Mouse (Mus musculus) MEL (cell line): ENCODE measurements around the gene Epb41l4b.

Source experiments
- CHD2 ChIP-seq: IDR thresholded peaks from 2 replicates; pipeline ENCODE4 v1.6.1; 2011; ENCODE audit warnings: low read length, improper control_type of control experiment
- CTCF ChIP-seq, 3 experiments: IDR thresholded peaks in 2 of 3; conservative IDR thresholded peaks in 1 of 3; 2 replicates each; pipeline ENCODE4 v1.5.1; 2011 to 2012; ENCODE audit warnings: low read length in 3 of 3, low read depth in 2 of 3, mild to moderate bottlenecking in 2 of 3, improper control_type of control experiment in 1 of 3, inconsistent platforms in 1 of 3, mixed read lengths in 1 of 3, moderate library complexity in 1 of 3; ENCODE audit not compliant: control insufficient read depth in 1 of 3, insufficient read depth in 1 of 3, poor library complexity in 1 of 3, severe bottlenecking in 1 of 3
- EP300 ChIP-seq, 2 experiments: IDR thresholded peaks; 2 replicates each; pipeline ENCODE4 v1.6.1; 2011; ENCODE audit warnings: improper control_type of control experiment in 2 of 2, low read length in 2 of 2, low read depth in 1 of 2, mild to moderate bottlenecking in 1 of 2
- GABPA ChIP-seq: IDR thresholded peaks from 2 replicates; pipeline ENCODE4 v1.6.1; 2012; ENCODE audit warnings: low read depth, mild to moderate bottlenecking, inconsistent platforms, low read length, improper control_type of control experiment, moderate library complexity
- KAT2A ChIP-seq: conservative IDR thresholded peaks from 2 replicates; pipeline ENCODE4 v1.6.1; 2012; ENCODE audit warnings: low read depth, low read length, improper control_type of control experiment, inconsistent platforms
- MAFK ChIP-seq: IDR thresholded peaks from 2 replicates; pipeline ENCODE4 v1.6.1; 2011; ENCODE audit warnings: low read depth, mild to moderate bottlenecking, low read length, improper control_type of control experiment, borderline replicate concordance
- MEF2A ChIP-seq: IDR thresholded peaks from 2 replicates; pipeline ENCODE4 v1.6.1; 2014; ENCODE audit warnings: low read depth, mild to moderate bottlenecking, inconsistent platforms, low read length, improper control_type of control experiment; ENCODE audit not compliant: poor library complexity, insufficient replicate concordance, severe bottlenecking; ENCODE audit errors: extremely low read depth
- POLR2A ChIP-seq, 2 experiments: IDR thresholded peaks; 2 replicates each; pipeline ENCODE4 v1.6.1; 2011 to 2012; ENCODE audit warnings: low read length in 2 of 2, mild to moderate bottlenecking in 2 of 2, control low read depth in 1 of 2, improper control_type of control experiment in 1 of 2, low read depth in 1 of 2, moderate library complexity in 1 of 2; ENCODE audit not compliant: control insufficient read depth in 1 of 2, insufficient read depth in 1 of 2, poor library complexity in 1 of 2
- SIN3A ChIP-seq: IDR thresholded peaks from 2 replicates; pipeline ENCODE4 v1.6.1; 2012; ENCODE audit warnings: low read length, improper control_type of control experiment, inconsistent platforms
- TCF12 ChIP-seq: IDR thresholded peaks from 2 replicates; pipeline ENCODE4 v1.6.1; 2014; ENCODE audit warnings: low read depth, mild to moderate bottlenecking, inconsistent platforms, low read length, improper control_type of control experiment, moderate library complexity
- USF2 ChIP-seq, 2 experiments: IDR thresholded peaks; 2 replicates each; pipeline ENCODE4 v1.6.1; 2011 to 2012; ENCODE audit warnings: improper control_type of control experiment in 2 of 2, low read length in 2 of 2, borderline replicate concordance in 1 of 2, inconsistent platforms in 1 of 2, low read depth in 1 of 2, mild to moderate bottlenecking in 1 of 2; ENCODE audit not compliant: insufficient read depth in 1 of 2
- ZC3H11A ChIP-seq: IDR thresholded peaks from 2 replicates; pipeline ENCODE4 v1.6.1; 2012; ENCODE audit warnings: low read depth, mild to moderate bottlenecking, inconsistent platforms, low read length, improper control_type of control experiment
- ZKSCAN1 ChIP-seq: IDR thresholded peaks from 2 replicates; pipeline ENCODE4 v1.6.1; 2012; ENCODE audit warnings: low read depth, mild to moderate bottlenecking, inconsistent platforms, low read length, improper control_type of control experiment, moderate library complexity

DNA sequence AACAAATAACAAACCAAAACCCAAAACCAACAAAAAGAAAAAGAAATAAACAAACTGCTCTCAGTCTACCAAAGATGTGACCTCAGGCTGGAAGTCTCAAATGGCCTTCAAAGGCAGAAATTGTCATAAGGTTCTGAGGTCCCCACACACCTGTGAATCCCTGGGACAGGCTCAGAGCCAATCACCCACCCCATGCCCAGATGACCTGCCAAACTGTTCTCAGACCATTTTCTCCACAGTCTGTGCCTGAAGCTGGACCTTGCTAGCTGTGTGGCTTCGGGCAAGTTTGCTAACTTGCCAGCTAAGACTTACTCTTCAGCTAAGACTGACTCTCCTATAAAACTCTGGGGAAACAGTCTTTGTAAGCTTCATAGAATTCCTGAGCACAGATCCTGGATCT, 7.8 kb downstream of the Epb41l4b start:
- TF ChIP-seq CHD2 = no peak
- TF ChIP-seq POLR2A (IDR thresholded peaks at IDR 0.05; ENCODE audit: control insufficient read depth in 1 of 2, insufficient read depth in 1 of 2, low read depth in 1 of 2, low read length in 2 of 2, poor library complexity in 1 of 2) = no peak
- TF ChIP-seq GABPA = no peak
- no peak for TF ChIP-seq ZKSCAN1
- no peak for TF ChIP-seq MAFK
- TF ChIP-seq KAT2A = no peak
- TF ChIP-seq USF2 (IDR thresholded peaks at IDR 0.05; ENCODE audit: borderline replicate concordance in 1 of 2, insufficient read depth in 1 of 2, low read depth in 1 of 2, low read length in 2 of 2) = no peak
- no peak for TF ChIP-seq ZC3H11A
- no peak for TF ChIP-seq EP300 (IDR thresholded peaks at IDR 0.05; ENCODE audit: low read depth in 1 of 2, low read length in 2 of 2)
- no peak for TF ChIP-seq CTCF (IDR thresholded peaks at IDR 0.05 in 2 of 3, conservative IDR thresholded peaks at IDR 0.05 in 1 of 3; ENCODE audit: control insufficient read depth in 1 of 3, insufficient read depth in 1 of 3, low read depth in 2 of 3, low read length in 3 of 3, poor library complexity in 1 of 3, severe bottlenecking in 1 of 3)
- TF ChIP-seq MEF2A = no peak
- TF ChIP-seq TCF12 = no peak
- TF ChIP-seq SIN3A = no peak
